Mouse (Mus musculus): Measurements from ENCODE around the gene Cyp3a41a.
"Not testable (repeated sequence)": the region's sequence is repeated elsewhere in the genome, so short reads cannot be mapped to it uniquely, and the experiment has no call there.

Cyp3a41a gene

DNA sequence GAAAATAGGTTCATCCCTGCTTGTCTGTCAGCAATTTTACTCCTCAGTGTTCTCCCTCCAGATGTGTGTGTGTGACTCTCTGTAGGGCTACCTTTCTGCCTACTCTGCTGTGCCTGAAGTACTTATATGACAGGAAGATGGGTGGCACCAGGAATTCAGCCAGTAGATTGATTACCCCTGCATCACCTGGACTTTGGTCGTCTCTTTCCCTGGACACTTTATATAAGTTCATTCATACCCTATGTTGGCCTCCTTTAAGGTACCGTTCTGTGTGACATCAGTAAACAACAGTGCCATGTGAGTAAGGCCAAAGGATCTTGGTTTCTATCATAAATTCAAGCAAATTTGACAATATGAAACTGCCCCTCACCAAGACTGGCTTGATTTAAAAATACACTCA, at the start of gene Cyp3a41a:
TSS of gene Cyp3a41a (minus strand) at position 101 of the 400 bp plus-strand sequence.
- DNase-seq (ENCODE audit: low spot score in 2 of 2) = not testable (repeated sequence)

- DNase-seq (ENCODE audit: low spot score in 2 of 2) = not testable (repeated sequence)
Observed at GRCm38 (mm10) chr5:145737512-145737911, 17.6 kb upstream of the Cyp3a41a start.

DNA sequence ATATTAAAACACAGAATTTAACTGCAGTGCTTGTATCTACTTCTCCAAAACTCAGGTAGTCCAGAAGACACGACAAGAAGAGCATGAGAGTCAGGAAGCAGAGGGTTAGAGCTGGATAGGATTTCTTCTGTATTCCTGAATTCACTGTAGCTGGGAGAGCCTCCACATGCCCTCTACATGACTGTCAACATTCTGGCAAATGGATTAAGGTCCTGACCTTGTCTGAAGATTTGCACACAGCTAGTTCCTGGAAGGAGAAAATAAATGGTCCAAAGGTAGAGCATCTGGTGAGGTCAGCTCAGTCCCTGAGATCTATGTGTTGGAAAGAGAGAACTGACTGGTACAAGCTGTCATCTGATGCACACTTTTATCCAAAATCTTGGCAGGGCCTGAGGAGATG, 5.6 kb downstream of the Cyp3a41a start:
- not testable (repeated sequence) for DNase-seq (ENCODE audit: low spot score in 2 of 2)

GRCm38 (mm10) chr5:145707372-145707771, 12.6 kb downstream of the Cyp3a41a start:
- DNase-seq (ENCODE audit: low spot score in 2 of 2) = not testable (repeated sequence)

- DNase-seq (ENCODE audit: low spot score in 2 of 2) = no peak
Observed at GRCm38 (mm10) chr5:145662007-145662406, 57.9 kb downstream of the Cyp3a41a start.

DNA sequence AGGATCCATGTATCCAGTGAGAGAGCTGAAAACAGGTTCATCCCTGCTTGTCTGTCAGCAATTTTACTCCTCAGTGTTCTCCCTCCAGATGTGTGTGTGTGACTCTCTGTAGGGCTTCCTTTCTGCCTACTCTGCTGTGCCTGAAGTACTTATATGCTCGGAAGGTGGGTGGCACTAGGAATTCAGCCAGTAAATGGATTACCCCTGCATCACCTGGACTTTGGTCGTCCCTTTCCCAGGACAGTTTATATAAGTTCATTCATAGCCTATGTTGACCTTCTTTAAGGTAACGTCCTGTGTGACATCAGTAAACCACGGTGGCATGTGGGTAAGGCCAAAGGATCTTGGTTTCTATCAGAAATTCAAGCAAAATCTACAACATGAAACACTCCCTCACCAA, 72.2 kb downstream of the Cyp3a41a start:
- DNase-seq (ENCODE audit: low spot score in 2 of 2) = no peak

All from natural killer cell, adult 2 months (primary cell).